Mouse (Mus musculus) embryonic fibroblast, embryonic 13.5 days (primary cell): ENCODE results near the gene Cacna2d3.

Source experiments
- CTCF ChIP-seq: IDR thresholded peaks from 2 replicates; pipeline ENCODE4 v1.5.1; 2011; ENCODE audit warnings: mild to moderate bottlenecking, control low read depth, low read length, moderate library complexity, borderline replicate concordance; ENCODE audit not compliant: insufficient read depth
- POLR2A ChIP-seq: IDR thresholded peaks from 2 replicates; pipeline ENCODE4 v1.6.1; 2011; ENCODE audit warnings: low read depth, mild to moderate bottlenecking, control low read depth, low read length, moderate library complexity

- TF ChIP-seq CTCF = no peak
- no peak for TF ChIP-seq POLR2A
Observed at GRCm38 (mm10) chr14:29223012-29223411, 498.7 kb downstream of the Cacna2d3 start.
